Mouse (Mus musculus) heart, adult 2 months (tissue): ENCODE results near the gene Ccdc187. TPM values are rescaled to one million over a fixed set of nuclear protein-coding genes. Genes with fewer than 3 reads are reported as not detected.

ENCODE experiments used
- DNase-seq, 2 experiments: peaks; one replicate each; pipeline ENCODE4 v3.0.0; 2021
- H3K27ac ChIP-seq: fragments of 200-600 bp; 2 replicates; pipeline ENCODE4 v1.8.1; 2022
- H3K27me3 ChIP-seq: fragments of 200-500 bp; 2 replicates; pipeline ENCODE4 v1.6.1; 2012; ENCODE audit warnings: mild to moderate bottlenecking, low read length, inconsistent platforms, mixed read lengths; ENCODE audit not compliant: control insufficient read depth, insufficient read depth
- H3K36me3 ChIP-seq: fragments of 200-500 bp; 2 replicates; pipeline ENCODE4 v1.6.1; 2012; ENCODE audit warnings: low read length, inconsistent platforms; ENCODE audit not compliant: control insufficient read depth, insufficient read depth
- H3K4me1 ChIP-seq: fragments of 200-500 bp; 2 replicates; pipeline ENCODE4 v1.6.1; 2011; ENCODE audit warnings: low read length; ENCODE audit not compliant: control insufficient read depth, insufficient read depth
- H3K4me3 ChIP-seq: fragments of 200-600 bp; 2 replicates; pipeline ENCODE4 v1.8.1; 2022
- H3K79me2 ChIP-seq: fragments of 200-500 bp; replicated peaks from 2 replicates; pipeline ENCODE4 v1.6.1; 2012; ENCODE audit warnings: mild to moderate bottlenecking, inconsistent platforms, low read length, moderate library complexity, mixed read lengths; ENCODE audit not compliant: control insufficient read depth, insufficient read depth
- H3K9ac ChIP-seq: fragments of 200-500 bp; 2 replicates; pipeline ENCODE4 v1.6.1; 2012; ENCODE audit warnings: low read depth, mild to moderate bottlenecking, control low read depth, inconsistent platforms, low read length, mixed read lengths
- CTCF ChIP-seq: fragments of 200-600 bp; IDR thresholded peaks from 2 replicates; pipeline ENCODE4 v1.8.1; 2022; ENCODE audit warnings: antibody characterized with exemption, mild to moderate bottlenecking, moderate library complexity
- EP300 ChIP-seq: fragments of 200-500 bp; IDR thresholded peaks from 2 replicates; pipeline ENCODE4 v1.6.1; 2011; ENCODE audit warnings: low read depth, low read length, control low read depth; ENCODE audit not compliant: insufficient read depth
- POLR2A ChIP-seq: fragments of 200-500 bp; IDR thresholded peaks from 2 replicates; pipeline ENCODE4 v1.6.1; 2011; ENCODE audit warnings: mild to moderate bottlenecking, low read depth, low read length, control low read depth; ENCODE audit not compliant: insufficient read depth
- WGBS: fragments of 180-500 bp; shearing (Covaris S2); methylation state at CpG from one replicate; pipeline ENCODE4 v1.1.7; 2018; 5-methylcytosine and 5-hydroxymethylcytosine counted together
- intact Hi-C: fragments of 180-260 bp; cut with DNase I; formaldehyde crosslinking; loops from one replicate; pipeline ENCODE4 v1.15.1; 2025
- polyA plus RNA-seq: library from polyadenylated mRNA; depleted of rRNA; stranded (reverse); fragments of >200 nt; gene quantifications from 2 replicates; pipeline ENCODE4 v1.2.3, GENCODE M21; 2012
- total RNA-seq, 2 experiments: library from RNA; stranded (reverse); gene quantifications; 2 replicates each; pipeline ENCODE4 v1.2.3; 2021

Ccdc187 gene
- total and polyA plus RNA-seq, 3 experiments = 0.09 to 0.37 (median 0.13) TPM

DNA sequence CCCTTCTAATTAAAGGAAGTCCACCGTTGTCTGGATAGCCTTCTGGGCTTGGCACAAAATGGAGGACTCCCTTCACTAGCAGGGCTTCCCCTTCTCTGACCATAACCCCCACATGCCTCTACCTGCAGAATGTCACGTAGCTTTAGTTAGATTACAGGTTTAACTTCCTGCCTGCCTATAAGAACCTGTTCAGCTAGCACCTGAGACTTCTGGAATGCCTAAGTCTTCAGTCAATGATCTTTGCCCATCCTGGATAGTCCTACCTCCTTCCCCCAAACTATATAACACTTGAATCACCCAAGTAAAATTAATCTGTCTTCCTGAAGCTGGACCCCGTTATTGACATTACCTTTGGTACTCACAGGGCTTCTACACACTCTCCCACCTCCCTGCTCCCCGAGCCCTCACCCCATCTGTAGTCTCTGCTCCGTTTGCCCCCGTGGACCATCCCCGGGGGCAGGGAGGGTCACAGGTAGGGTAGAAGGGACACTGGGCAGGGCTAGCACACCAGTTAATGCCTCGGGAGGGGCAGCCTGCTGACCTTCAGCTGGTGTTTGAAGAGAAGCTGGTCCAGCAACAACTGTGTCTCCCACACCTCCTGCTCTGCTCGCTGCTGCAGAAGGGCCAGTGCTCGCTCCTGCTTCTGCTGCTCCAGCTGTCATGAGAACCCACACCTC lies 28.2 kb downstream of the Ccdc187 start:
- Histone ChIP-seq H3K27me3 (no peaks in the 10 kb centered on the region), H3K79me2 (no peaks in the 10 kb centered on the region), H3K27ac (no peak overlapping the region), H3K36me3 (no peaks in the 10 kb centered on the region), H3K4me3 (no peak overlapping the region), H3K9ac (no peak overlapping the region), H3K4me1 (no peaks in the 10 kb centered on the region)
- WGBS = 78% methylated on average over 10 of the region's 10 CpGs
- intact Hi-C loops = no loop called here
- DNase-seq = no peak
- TF ChIP-seq POLR2A = no peak
- no peak for TF ChIP-seq EP300
- TF ChIP-seq CTCF = no peak

DNA sequence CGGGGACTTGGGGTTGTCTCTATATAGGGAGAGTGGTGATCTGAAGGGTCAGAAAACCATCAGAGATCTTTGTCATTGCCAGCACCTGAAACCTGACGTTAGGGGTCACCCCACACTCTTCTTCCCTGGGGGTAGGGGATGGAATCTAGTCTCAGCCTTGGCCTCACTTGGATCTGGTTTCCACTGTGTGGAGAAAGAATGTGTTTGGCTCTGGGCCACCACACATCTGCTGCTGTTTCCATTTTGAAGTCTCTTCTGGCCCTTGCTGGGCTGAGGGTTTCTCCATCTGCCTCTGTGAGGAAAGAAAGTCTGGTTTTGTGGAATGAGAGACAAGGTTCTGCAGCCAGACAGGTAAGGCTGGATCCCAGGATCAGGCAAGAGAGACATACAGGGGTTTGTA lies 29.3 kb downstream of the Ccdc187 start:
- Histone ChIP-seq H3K4me1 (no peaks in the 10 kb centered on the region), H3K4me3 (no peak overlapping the region), H3K79me2 (no peaks in the 10 kb centered on the region), H3K27ac (no peak overlapping the region), H3K36me3 (no peaks in the 10 kb centered on the region), H3K9ac (no peak overlapping the region), H3K27me3 (no peaks in the 10 kb centered on the region)
- WGBS = 63% methylated on average over 2 of the region's 2 CpGs
- intact Hi-C loops = no loop called here
- TF ChIP-seq EP300 (no peak), CTCF (no peak), POLR2A (no peak)
- no peak for DNase-seq

DNA sequence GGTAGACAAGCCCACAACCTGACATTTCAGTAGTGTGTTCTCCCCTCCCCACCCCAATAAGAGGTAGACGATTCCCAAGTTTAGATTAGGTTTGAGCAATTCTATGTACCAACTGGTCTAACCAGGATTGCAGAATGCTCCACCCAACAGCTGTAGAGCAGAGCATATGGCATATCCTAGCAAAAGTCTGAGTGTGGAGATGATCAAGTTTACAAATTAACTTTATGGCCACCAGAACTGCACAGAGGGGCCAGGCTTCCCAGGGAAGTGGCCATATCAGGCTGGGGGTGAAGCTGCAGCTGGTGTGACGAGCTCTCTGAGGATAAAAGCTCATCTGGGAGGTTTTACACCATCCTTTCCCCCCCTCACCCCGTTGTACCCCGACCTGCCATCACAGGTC lies 29.7 kb downstream of the Ccdc187 start:
- no peak overlapping the region for H3K4me3 ChIP-seq
- TF ChIP-seq EP300 (no peak), CTCF (no peak), POLR2A (no peak)
- no peaks in the 10 kb centered on the region for H3K4me1 ChIP-seq
- DNase-seq = no peak
- H3K27ac ChIP-seq = no peak overlapping the region
- H3K36me3 ChIP-seq = no peaks in the 10 kb centered on the region
- intact Hi-C loops = no loop called here
- H3K79me2 ChIP-seq = no peaks in the 10 kb centered on the region
- H3K9ac ChIP-seq = no peak overlapping the region
- WGBS = 77% methylated on average over 4 of the region's 4 CpGs
- no peaks in the 10 kb centered on the region for H3K27me3 ChIP-seq

DNA sequence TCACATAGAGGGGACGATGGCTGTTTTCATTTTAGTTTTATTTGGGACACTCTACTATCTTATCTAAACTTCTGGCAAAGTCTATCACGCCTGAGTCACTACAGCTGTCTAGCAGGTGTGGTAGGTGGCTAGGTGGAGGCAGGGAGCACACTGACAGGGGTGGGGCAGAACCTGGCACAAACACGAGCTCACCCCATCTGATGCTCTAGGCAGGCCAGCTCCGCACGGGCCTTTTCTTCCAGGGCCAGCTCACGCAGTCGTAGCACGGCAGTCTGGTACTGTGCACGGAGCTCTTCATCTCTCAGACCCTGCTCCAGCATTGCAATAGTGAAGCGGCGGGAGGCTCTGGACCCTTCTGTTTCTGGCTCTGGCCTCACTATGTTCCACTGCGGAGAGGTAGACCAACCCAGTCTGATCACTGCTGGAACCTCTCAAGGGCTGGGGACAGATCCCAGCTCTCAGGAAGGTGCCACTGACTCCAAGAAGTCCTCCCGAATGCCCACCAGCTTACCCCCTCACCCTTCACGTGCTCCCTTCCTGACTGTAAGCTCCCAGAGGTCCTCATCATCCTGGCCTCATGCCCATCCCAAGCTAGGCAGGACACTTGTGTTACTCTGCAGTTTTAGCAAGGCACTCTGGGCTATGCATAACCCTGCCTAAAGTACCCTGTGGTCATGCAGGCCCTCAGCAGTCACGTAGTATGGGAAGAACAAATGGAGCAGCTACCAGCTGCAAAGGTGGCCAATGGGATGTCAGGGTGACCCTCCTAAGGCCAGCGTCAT lies 36.9 kb downstream of the Ccdc187 start:
- Histone ChIP-seq H3K4me3 (no peak overlapping the region), H3K79me2 (no peaks in the 10 kb centered on the region), H3K9ac (no peak overlapping the region), H3K27ac (no peak overlapping the region), H3K36me3 (no peaks in the 10 kb centered on the region), H3K4me1 (no peaks in the 10 kb centered on the region; the same call in 1 of the 2 replicates), H3K27me3 (no peaks in the 10 kb centered on the region)
- no peak for DNase-seq
- TF ChIP-seq POLR2A (no peak), EP300 (no peak), CTCF (no peak)
- intact Hi-C loops = no loop called here
- 75% methylated on average over 16 of the region's 16 CpGs for WGBS

DNA sequence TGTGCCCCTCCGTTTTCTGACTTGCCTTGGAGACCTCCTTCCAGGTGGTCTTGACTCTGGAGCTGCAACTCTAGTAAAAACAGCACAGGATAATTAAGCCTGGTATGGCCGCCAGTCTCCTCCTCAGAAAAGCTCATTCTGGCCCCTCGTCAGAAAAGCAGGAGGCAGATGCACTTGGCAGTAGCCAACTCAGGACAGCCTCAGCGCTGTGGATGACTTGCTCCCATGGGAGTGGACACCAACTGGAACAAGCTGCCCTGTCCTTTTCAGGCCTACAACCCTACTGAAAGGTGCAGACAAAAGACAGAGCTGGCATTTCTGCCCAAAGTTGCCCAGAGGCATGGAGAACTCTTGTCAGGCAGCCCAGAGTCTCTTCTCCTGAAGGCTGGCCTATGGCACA lies 39.5 kb downstream of the Ccdc187 start:
- H3K36me3 ChIP-seq = no peaks in the 10 kb centered on the region
- H3K4me1 ChIP-seq = no peaks in the 10 kb centered on the region; the same call in 1 of the 2 replicates
- H3K4me3 ChIP-seq = no peak overlapping the region
- intact Hi-C loops = no loop called here
- no peak for TF ChIP-seq EP300
- no peak for TF ChIP-seq CTCF
- TF ChIP-seq POLR2A = no peak
- H3K9ac ChIP-seq = no peak overlapping the region
- no peak overlapping the region for H3K27ac ChIP-seq
- DNase-seq = no peak
- no peaks in the 10 kb centered on the region for H3K27me3 ChIP-seq
- WGBS = 72% methylated on average over 4 of the region's 4 CpGs
- H3K79me2 ChIP-seq = no peaks in the 10 kb centered on the region
